Mouse (Mus musculus): ENCODE results near the gene Map3k4.

- TF ChIP-seq HCFC1 (IDR thresholded peaks at IDR 0.05; ENCODE audit: borderline replicate concordance, insufficient read depth, low read length) (no peak), ZC3H11A (IDR thresholded peaks at IDR 0.05; ENCODE audit: borderline replicate concordance, low read depth, low read length) (no peak), ZNF384 (IDR thresholded peaks at IDR 0.05; ENCODE audit: low read depth, low read length) (no peak), MAFK (IDR thresholded peaks at IDR 0.05; ENCODE audit: insufficient read depth, low read depth, low read length) (no peak), CHD2 (IDR thresholded peaks at IDR 0.05; ENCODE audit: low read depth, low read length) (no peak)
These were observed 111.5 kb downstream of the Map3k4 start for GRCm38 (mm10) chr17:12207022-12207548.
